Mouse (Mus musculus) embryonic stem cell, embryonic (primary cell): ENCODE measurements around the gene Psmd2.

Experiments
- CTCF ChIA-PET, 4 experiments: fragments of 300-600 bp in 2 of 4; fragments of 350-600 bp in 2 of 4; sonication (Branson Sonifier 250); formaldehyde crosslinking; loops; one replicate each; lab custom pipeline; 2022; ENCODE audit warnings: inconsistent platforms in 2 of 4; lab: Charles Lee
- POLR2A ChIA-PET, 4 experiments: fragments of 300-600 bp in 2 of 4; fragments of 350-600 bp in 2 of 4; sonication (Branson Sonifier 250); formaldehyde crosslinking; loops; one replicate each; lab custom pipeline; 2022; ENCODE audit warnings: antibody characterized with exemption in 4 of 4, inconsistent platforms in 1 of 4; lab: Charles Lee

The Psmd2 gene

DNA sequence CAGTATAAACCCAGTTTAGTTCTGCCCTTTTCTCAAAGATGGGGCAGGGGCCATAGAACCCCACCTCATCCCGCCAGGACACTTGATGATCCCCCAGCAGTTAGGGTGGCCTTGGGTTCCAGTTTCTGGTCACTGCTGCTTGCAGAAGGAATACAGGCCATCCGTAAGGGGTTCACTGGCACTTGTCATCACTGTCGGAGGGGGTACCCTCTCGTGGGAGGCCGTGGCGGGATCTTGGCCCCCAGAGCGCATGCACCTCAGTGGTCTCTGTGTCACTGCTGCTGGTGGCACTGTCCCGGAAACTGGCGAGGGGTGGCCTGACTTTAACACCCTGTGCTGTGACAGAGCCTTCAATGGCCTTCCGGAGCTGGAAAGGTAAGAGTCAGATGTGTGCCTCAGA lies 51.6 kb downstream of the Psmd2 start:
- ChIA-PET CTCF (interaction anchor here (0.6 to 4.3 kb wide), 37 partner anchors 8 to 542 kb away, joined by 3 to 30 read pairs (median 5); partner anchors contain the start of genes Clcn2 (in 4 of the 4), Polr2h (in 4 of the 4), Abcf3 (in 1 of the 4) and Fam131a (in 1 of the 4)), POLR2A (interaction anchor here (0.5 to 7.7 kb wide), 53 partner anchors 8 to 943 kb away, joined by 3 to 116 read pairs (median 4); partner anchors contain the start of genes Alg3 (in 2 of the 4), Clcn2 (in 2 of the 4), Eef1akmt4 (in 2 of the 4) and Fam131a (in 2 of the 4))

DNA sequence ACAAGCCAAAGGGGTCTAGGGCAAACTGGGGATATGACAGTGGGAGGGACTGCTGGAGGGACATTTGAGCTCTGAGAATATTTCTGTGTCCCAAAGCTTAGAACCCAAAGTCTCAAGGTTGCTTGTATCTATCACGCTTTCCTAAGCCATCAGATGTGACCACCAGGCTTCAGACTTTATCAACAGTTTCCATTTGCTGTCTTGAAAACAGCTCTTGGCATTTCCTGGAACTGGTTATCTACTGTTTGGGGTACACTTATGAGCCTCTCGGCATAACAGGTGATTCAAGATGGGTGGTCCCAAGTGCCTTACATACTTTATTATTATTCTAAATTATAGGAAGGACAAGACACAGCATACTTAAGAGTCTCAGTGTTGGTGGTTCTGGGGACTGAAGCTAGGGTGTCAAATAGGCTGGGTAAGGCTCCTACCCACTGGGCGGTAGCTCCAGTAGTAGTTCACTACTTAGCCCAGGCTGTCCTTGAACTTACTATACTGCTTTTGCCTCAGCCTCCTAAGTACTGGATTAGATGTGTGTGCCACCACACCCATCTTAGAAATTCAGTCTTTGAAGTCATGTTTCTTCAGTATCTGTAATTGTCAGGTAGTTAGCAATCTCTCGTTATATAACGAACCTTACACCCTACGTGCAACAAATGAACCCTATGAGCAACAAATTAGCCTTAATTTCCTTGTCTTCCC lies 52.4 kb downstream of the Psmd2 start:
- ChIA-PET POLR2A (interaction anchor here in 3 of 4 experiments (0.8 to 7.7 kb wide), 17 partner anchors 9 to 206 kb away, joined by 3 to 116 read pairs (median 6); partner anchors contain the start of genes Fam131a (in 2 of the 3), Alg3 (in 1 of the 3), Clcn2 (in 1 of the 3) and Eef1akmt4 (in 1 of the 3)), CTCF (interaction anchor here in 3 of 4 experiments (0.8 to 4.3 kb wide), 13 partner anchors 10 to 101 kb away, joined by 3 to 30 read pairs (median 6); partner anchors contain the start of genes Clcn2 (in 1 of the 3) and Polr2h (in 1 of the 3))

DNA sequence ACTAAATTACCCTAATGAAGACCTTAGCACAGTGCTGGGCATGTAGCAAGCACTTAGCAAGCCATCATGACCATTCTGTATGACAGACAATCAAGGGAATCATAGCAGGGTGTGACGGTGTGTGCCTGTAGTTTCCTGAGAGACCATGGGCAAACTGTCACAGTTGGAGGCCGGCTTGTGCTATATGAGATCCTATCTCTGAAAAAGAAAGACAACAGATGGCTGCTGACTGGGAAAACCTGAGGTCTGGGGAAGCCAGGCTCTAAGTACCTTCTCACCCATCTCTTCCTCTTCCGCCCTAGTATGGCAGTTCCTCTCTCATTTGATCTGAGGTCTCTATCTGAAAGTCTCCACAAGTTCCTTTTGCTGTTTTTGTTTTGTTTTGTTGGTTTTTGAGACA lies 54.3 kb downstream of the Psmd2 start:
- POLR2A ChIA-PET = interaction anchor here in 1 of 4 experiments (4.1 kb wide), 1 partner anchor 12 kb away, joined by 17 read pairs; the partner anchor contains the start of genes Clcn2 and Polr2h
- CTCF ChIA-PET = interaction anchor here in 1 of 4 experiments (1.2 kb wide), 1 partner anchor 11 kb away, joined by 4 read pairs; the partner anchor contains the start of genes Clcn2 and Polr2h

DNA sequence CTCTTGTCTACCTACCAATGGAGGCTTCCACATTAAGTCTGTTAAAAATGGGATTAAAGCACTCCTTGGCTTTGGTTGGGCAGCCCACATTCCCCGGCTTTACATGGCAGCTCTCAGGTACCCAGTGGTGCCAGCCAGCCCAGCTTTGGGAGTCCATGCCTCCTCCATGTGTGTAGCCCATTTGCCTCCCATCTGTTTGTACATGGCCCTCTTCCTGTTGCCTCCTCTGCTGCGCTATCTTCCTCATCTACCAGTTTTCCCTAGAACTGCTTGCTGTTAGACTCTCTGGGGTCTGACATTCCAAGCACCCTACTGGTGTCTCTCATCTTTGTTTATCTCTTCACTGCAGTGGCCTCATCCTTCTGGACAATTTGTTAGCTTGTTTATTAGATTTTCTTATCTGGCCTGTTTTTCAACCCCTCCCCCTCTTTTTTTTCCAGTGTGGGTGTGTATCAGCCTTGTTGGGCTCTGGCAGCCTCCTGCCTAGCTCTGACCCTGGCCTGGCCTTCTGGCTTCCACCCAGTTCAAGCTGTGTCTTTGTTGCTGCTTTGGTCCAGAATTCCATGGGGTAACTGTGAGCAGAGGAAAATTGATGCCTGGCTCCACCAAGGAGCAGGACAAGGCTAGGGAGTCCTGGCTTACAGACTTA lies 55.1 kb downstream of the Psmd2 start:
- CTCF ChIA-PET = interaction anchor here in 2 of 4 experiments (1.2 to 5.6 kb wide), 3 partner anchors 10 to 59 kb away, joined by 3 to 26 read pairs (median 4); partner anchors contain the start of genes Clcn2 (in 1 of the 2) and Polr2h (in 1 of the 2)
- POLR2A ChIA-PET = interaction anchor here in 3 of 4 experiments (0.8 to 4.1 kb wide), 6 partner anchors 11 to 208 kb away, joined by 3 to 17 read pairs (median 3); partner anchors contain the start of genes Clcn2 (in 2 of the 3), Polr2h (in 2 of the 3) and Eif2b5 (in 1 of the 3)

DNA sequence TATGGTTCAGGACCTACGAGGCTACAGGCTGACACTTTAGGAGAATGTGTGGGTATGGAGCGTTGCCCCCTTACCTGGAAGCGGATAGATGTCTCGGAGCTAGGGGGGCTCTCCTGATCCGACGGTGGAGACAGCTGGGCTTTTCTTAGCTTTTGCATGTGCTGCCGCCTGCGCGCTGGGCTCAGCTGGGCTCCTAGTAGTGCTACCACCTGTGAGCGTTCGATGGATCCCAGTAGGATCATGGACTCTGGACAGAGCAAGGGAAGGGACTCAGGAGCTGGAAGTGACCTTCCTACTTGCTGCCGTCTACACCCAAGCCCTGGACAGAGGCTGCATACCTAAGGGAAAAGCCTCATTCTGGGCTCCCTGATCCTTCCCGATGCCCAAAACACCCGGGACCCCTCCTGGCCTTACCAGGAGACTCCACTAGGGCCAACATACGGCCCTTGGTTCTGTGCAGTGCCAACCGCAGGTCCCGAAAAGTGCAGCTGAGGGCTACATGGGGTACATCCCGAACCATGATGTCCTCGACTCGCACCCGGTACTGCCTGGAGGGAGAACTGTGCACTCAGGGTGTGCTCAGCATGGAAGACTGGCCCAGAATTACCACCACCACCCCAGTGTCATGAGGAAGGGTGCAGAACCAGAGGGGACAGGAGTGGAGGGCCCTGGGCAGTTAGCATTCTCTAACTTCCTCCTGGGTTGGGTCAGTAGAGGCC lies 56.9 kb downstream of the Psmd2 start:
- POLR2A ChIA-PET = interaction anchor here (0.6 to 4.1 kb wide), 15 partner anchors 8 to 211 kb away, joined by 3 to 17 read pairs (median 3); partner anchors contain the start of genes Clcn2 (in 3 of the 4), Polr2h (in 3 of the 4), Dvl3 (in 1 of the 4) and Eif2b5 (in 1 of the 4)
- CTCF ChIA-PET = interaction anchor here in 3 of 4 experiments (0.6 to 5.6 kb wide), 17 partner anchors 7 to 479 kb away, joined by 3 to 30 read pairs (median 5); partner anchors contain the start of genes Clcn2 (in 2 of the 3) and Polr2h (in 2 of the 3)

DNA sequence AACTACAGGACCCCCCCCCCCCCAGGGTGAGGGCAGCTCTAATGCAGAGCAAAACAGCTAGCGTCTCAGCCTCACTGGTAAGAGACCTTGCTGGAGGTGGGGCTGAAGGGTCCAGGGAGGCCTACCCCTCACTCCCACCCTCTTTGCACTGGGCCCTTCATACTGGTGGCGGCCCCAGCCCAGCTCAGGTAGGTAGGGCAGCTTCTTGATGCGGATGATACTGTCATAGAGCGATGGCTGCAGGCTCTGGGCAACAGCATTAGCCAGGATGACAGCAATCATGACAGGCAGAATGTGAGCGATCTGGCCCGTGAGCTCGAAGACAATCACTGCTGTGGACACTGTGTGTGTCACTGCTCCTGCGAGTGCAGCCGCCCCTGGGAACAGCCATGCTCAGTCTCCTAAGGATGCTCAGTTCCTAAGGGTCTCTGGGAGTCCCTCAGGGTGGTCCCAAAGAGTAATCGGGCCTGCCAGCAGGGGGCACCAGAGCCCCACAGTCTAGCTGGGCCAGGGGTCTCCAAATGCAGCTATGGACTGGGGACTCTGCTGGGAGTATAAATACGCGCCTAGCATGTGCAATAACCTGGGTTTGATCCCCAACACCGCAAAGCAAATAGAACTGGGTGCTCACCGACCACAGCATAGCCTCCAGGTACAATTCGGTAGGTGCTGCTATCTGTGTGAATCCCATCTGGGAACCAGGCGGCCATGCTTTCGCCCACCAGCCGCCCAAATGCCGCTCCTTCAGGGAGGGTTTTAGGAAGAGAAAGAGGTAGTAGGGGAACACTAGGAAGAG lies 57.7 kb downstream of the Psmd2 start:
- ChIA-PET CTCF (interaction anchor here (0.6 to 5.6 kb wide), 26 partner anchors 8 to 490 kb away, joined by 3 to 30 read pairs (median 4); partner anchors contain the start of genes Clcn2 (in 2 of the 4) and Polr2h (in 2 of the 4)), POLR2A (interaction anchor here in 3 of 4 experiments (0.6 to 4.1 kb wide), 16 partner anchors 7 to 211 kb away, joined by 3 to 17 read pairs (median 3); partner anchors contain the start of genes Clcn2 (in 3 of the 3), Polr2h (in 3 of the 3), Dvl3 (in 1 of the 3) and Eif2b5 (in 1 of the 3))

DNA sequence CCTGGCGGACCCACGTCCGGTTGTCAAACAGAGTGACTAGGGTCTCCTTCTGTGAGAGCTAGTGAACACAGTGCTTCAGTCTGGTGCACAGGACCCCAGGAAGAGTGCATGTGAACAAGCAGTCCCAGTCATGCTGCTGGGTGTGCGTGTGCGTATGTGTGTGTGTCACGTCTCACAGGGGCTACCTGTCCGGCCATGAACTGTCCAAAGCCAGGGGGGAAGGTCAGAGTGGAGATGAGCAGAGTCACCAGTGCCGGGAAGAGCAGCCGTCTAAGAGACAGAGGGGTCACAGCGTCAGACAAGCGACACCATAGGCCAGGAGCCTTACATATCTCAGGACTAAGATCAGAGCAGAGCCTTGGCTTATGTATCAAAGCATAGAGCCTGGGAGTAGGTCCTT lies 58.9 kb downstream of the Psmd2 start:
- POLR2A ChIA-PET = interaction anchor here in 3 of 4 experiments (0.7 to 9.0 kb wide), 16 partner anchors 8 to 201 kb away, joined by 3 to 116 read pairs (median 4); partner anchors contain the start of gene Fam131a (in 2 of the 3)
- CTCF ChIA-PET = interaction anchor here in 3 of 4 experiments (0.5 to 5.6 kb wide), 17 partner anchors 8 to 789 kb away, joined by 3 to 30 read pairs (median 6); partner anchors contain the start of genes Eef1akmt4 (in 1 of the 3), Eif4g1 (in 1 of the 3) and Gm49333 (in 1 of the 3)

DNA sequence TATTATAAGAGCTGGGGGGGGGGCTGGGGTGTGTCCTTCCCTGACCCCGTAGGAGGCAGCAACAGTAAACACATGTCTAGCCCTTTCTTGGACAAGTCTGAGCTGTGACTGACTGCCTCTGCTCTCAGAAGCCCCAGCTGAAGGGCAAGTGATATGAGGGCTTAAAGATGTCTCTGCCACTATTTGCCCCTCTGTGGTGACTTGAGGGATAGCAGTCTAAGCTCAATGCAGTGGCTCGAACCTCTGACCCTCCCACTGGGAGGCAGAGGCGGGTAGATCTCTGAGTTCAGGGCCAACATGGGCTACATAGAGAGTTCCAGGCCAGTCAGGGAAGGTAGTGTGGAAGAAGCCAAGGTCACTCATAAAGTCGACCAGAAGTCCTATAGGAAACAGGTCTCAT lies 59.4 kb downstream of the Psmd2 start:
- POLR2A ChIA-PET = interaction anchor here in 3 of 4 experiments (0.7 to 9.0 kb wide), 16 partner anchors 8 to 201 kb away, joined by 3 to 116 read pairs (median 4); partner anchors contain the start of gene Fam131a (in 2 of the 3)
- CTCF ChIA-PET = interaction anchor here (0.5 to 5.6 kb wide), 18 partner anchors 8 to 789 kb away, joined by 3 to 30 read pairs (median 6); partner anchors contain the start of genes Eef1akmt4 (in 1 of the 4), Eif4g1 (in 1 of the 4) and Gm49333 (in 1 of the 4)

DNA sequence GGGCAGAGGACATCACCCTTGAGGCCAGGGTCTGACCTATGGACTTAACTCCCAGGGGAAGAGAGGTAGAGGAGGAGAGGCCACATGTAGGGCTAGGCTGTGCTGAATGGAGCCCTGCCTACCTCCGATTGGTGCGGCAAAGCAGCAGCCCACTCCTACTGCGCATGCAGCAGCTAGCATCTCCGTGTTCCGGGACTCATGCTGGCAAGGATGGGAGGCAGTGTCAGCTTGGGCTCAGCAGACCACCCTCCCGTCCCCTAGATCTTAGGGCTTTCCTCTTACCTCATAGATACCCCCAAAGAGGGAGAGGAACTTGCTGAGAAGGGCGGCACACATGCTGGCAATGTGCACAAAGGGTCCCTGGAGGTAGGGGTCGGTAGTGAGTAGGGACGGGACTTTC lies 60.7 kb downstream of the Psmd2 start:
- ChIA-PET CTCF (interaction anchor here in 3 of 4 experiments (1.2 to 5.6 kb wide), 4 partner anchors 10 to 53 kb away, joined by 3 to 26 read pairs (median 6); no protein-coding TSS in a partner anchor), POLR2A (interaction anchor here in 2 of 4 experiments (0.9 to 9.0 kb wide), 9 partner anchors 10 to 164 kb away, joined by 3 to 116 read pairs (median 4); partner anchors contain the start of genes Abcf3 (in 1 of the 2) and Eif4g1 (in 1 of the 2))

DNA sequence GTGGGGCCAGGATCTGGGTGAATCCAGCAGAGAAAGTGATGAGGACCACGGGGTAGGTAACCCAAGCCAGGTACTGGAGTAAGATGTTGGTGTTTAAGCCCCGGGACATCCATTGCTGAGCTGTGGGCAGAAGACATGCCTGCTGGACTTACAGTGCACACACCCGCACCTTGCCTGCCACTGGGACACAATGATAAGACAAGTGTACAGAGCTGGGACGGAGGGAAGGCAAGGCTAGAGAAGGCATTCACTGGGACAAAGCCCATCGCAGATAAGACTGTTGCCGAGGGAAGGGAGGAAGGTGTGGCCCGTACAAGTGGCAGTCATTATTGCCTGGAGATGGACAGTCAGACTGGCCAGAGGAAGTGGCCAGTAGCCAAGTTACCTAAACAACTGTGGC lies 61.4 kb downstream of the Psmd2 start:
- ChIA-PET CTCF (interaction anchor here (0.5 to 3.2 kb wide), 11 partner anchors 8 to 59 kb away, joined by 3 to 9 read pairs (median 3); partner anchors contain the start of gene Fam131a (in 1 of the 4)), POLR2A (interaction anchor here (0.6 to 9.0 kb wide), 14 partner anchors 10 to 651 kb away, joined by 3 to 116 read pairs (median 4); partner anchors contain the start of genes Abcf3 (in 1 of the 4), Eif2b5 (in 1 of the 4) and Eif4g1 (in 1 of the 4))
